Mouse (Mus musculus): Measurements from ENCODE around the gene Zmym1. TPM values are rescaled to one million over a fixed set of nuclear protein-coding genes. Genes with fewer than 3 reads are reported as not detected.
A peak's percentile ranks its signal among the peaks of the same experiment; 100 is the strongest.

Gene Zmym1
- polyA plus RNA-seq, 1 experiment from 2014 or later, result 38.2 TPM

DNA sequence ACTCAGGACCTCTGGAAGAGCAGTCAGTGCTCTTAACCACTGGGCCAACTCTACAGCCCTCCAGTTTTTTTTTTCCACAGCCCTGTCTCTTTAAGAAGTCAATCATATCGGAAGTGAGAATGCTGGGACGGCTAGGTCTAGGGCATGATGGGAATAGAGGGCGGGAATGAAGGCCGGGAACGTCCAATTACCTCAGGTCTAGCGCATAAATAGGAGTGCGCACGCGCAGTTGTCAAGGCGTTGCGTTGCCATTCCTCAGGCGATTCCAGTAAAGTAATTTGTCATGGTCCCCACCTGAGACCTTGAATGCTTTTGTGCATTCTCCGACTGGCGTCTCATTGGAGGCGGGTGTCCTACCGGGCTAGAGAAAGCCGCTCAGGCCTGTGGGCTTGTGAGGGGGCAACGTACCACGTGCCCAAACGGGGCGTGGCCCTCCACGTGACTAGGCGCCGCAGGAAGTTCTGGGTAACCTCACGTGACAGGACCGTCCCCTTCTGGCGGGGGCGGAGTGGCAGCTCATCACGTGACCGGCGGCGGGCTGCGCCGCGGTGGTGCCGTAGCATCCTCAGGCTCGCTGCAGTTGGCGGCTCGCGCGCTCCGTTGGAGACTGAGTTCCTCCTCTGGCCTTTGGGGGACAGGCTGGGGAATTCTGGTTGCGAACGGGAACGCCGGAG lies 16.1 kb upstream of the Zmym1 start, which contains the start of gene Zmym6:
TSS of gene Zmym6 (plus strand) at position 509 of the 674 bp plus-strand sequence.
- WGBS, result under 1% methylated on average over 46 of the region's 46 CpGs
- DNase-seq (peak; percentile 99), ATAC-seq (ENCODE audit: low FRiP score, low TSS enrichment) (peak; percentile 97)
- H3K9me3 ChIP-seq (ENCODE audit: control insufficient read depth, low read length), result no peaks in the 10 kb centered on the region
- no peaks in the 10 kb centered on the region for H3K27me3 ChIP-seq (ENCODE audit: control insufficient read depth, insufficient read depth, low read length)
- H3K36me3 ChIP-seq (ENCODE audit: control insufficient read depth, insufficient read depth, low read length), result no peaks in the 10 kb centered on the region
- H3K4me3 ChIP-seq (replicated peaks; ENCODE audit: low read depth, low read length), result peak within 1 kb of the TSS; percentile 63
- peak within 1 kb of the TSS; percentile 57 for H3K9ac ChIP-seq (replicated peaks; ENCODE audit: low read length)
- H3K4me1 ChIP-seq (ENCODE audit: control insufficient read depth, insufficient read depth, low read length), result peaks cover 10% of the 10 kb centered on the region
- H3K4me2 ChIP-seq (ENCODE audit: low read length), result peak within 1 kb of the TSS; percentile 73
- H3K27ac ChIP-seq (replicated peaks; ENCODE audit: low read depth, low read length), result peak within 1 kb of the TSS; percentile 95

DNA sequence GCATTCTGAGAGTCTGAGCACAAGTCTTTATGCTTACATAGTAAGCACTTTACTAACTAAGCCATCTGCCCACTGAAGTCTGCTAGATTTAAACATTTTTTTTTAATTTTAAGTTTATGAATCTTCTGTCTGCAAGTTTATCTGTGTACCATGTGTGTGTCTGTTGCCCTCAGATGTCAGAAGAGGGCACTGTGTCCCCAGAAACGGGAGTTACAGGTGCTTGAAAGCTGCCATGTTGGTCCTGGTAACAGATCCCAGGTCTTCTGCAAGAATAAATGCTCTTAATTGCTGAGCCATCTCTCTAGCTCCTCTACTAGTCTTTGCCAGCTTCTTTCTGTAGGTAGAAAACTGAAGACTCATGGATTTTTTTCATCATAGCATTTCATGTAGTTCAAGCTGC lies 14.0 kb upstream of the Zmym1 start:
- WGBS, result 76% methylated on average over 1 of the region's 1 CpGs

DNA sequence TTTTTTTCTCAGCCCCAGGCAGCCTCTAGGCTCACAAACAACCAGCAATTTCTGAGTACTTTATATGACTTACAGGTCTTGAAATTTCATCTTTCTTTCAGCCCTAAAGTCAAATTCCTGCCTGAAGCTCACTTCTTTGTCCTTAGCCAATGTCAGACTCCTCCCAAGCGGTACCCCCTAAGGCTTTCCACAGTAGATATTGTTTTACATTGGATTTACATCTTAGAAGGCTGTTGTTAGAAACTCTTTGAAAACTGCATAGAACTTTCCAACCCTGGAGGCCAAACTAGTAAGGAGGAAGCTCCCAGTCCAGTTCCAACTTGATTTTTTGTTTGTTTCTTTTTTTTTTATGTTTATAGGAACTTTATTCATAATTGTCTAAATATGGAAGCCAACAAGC lies 3.1 kb upstream of the Zmym1 start:
- Histone ChIP-seq H3K9ac (replicated peaks; ENCODE audit: low read length) (no peak overlapping the region), H3K4me3 (replicated peaks; ENCODE audit: low read depth, low read length) (no peak overlapping the region), H3K9me3 (ENCODE audit: control insufficient read depth, low read length) (no peaks in the 10 kb centered on the region), H3K4me2 (ENCODE audit: low read length) (no peak overlapping the region), H3K4me1 (ENCODE audit: control insufficient read depth, insufficient read depth, low read length) (peaks cover 3% of the 10 kb centered on the region; the same call in 1 of the 2 replicates), H3K36me3 (ENCODE audit: control insufficient read depth, insufficient read depth, low read length) (no peaks in the 10 kb centered on the region), H3K27ac (replicated peaks; ENCODE audit: low read depth, low read length) (no peak overlapping the region), H3K27me3 (ENCODE audit: control insufficient read depth, insufficient read depth, low read length) (no peaks in the 10 kb centered on the region)
- WGBS, result 50% methylated on average over 1 of the region's 1 CpGs
- ATAC-seq (ENCODE audit: low FRiP score, low TSS enrichment) (no peak), DNase-seq (no peak)

More for the DNA sequence above, 14.0 kb upstream of the Zmym1 start:
- Histone ChIP-seq H3K9ac (replicated peaks; ENCODE audit: low read length) (no peak overlapping the region), H3K36me3 (ENCODE audit: control insufficient read depth, insufficient read depth, low read length) (no peaks in the 10 kb centered on the region), H3K4me2 (ENCODE audit: low read length) (no peak overlapping the region), H3K9me3 (ENCODE audit: control insufficient read depth, low read length) (no peaks in the 10 kb centered on the region), H3K4me3 (replicated peaks; ENCODE audit: low read depth, low read length) (no peak overlapping the region), H3K27me3 (ENCODE audit: control insufficient read depth, insufficient read depth, low read length) (no peaks in the 10 kb centered on the region), H3K4me1 (ENCODE audit: control insufficient read depth, insufficient read depth, low read length) (peaks cover 6% of the 10 kb centered on the region), H3K27ac (replicated peaks; ENCODE audit: low read depth, low read length) (no peak overlapping the region)
- no peak for DNase-seq
- ATAC-seq (ENCODE audit: low FRiP score, low TSS enrichment), result no peak

DNA sequence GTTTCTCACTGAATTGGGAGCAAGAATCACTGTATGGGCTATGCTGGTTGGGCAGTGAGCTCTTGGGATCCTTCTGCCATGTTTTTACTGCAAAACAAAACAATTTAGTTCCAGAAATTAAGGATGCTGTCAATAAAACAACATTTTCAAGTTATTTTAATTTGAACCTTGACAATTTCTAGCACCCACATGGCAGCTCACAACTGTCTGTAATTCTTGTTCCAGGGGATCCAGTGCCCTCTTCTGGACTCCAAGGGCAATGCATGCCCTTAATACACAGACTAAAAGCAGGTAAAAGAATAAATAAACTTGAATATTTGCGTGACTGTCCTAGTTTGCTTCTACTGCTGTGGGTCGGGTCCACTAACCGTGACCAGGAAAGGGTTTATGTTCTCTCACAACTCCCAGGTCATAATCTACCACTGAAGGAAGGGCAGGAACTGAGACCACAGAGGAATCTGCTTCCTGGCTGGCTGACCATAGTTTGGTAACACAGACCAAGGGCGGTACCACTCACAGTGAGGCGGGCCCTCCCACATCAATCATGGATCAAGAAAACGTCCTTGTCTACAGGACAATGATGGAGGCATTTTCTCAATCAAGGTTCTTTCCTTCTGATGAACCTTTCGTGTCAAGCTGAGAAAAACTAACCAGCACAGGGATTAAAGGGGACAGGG lies 6.3 kb downstream of the Zmym1 start:
- H3K9ac ChIP-seq (replicated peaks; ENCODE audit: low read length), result no peak overlapping the region
- H3K4me3 ChIP-seq (replicated peaks; ENCODE audit: low read depth, low read length), result no peak overlapping the region
- no peaks in the 10 kb centered on the region for H3K4me1 ChIP-seq (ENCODE audit: control insufficient read depth, insufficient read depth, low read length)
- ATAC-seq (ENCODE audit: low FRiP score, low TSS enrichment) (no peak), DNase-seq (no peak)
- no peaks in the 10 kb centered on the region for H3K27me3 ChIP-seq (ENCODE audit: control insufficient read depth, insufficient read depth, low read length)
- no peak overlapping the region for H3K4me2 ChIP-seq (ENCODE audit: low read length)
- no peak overlapping the region for H3K27ac ChIP-seq (replicated peaks; ENCODE audit: low read depth, low read length)
- H3K9me3 ChIP-seq (ENCODE audit: control insufficient read depth, low read length), result no peaks in the 10 kb centered on the region
- 85% methylated on average over 7 of the region's 7 CpGs for WGBS
- peaks cover 47% of the 10 kb centered on the region for H3K36me3 ChIP-seq (ENCODE audit: control insufficient read depth, insufficient read depth, low read length)

DNA sequence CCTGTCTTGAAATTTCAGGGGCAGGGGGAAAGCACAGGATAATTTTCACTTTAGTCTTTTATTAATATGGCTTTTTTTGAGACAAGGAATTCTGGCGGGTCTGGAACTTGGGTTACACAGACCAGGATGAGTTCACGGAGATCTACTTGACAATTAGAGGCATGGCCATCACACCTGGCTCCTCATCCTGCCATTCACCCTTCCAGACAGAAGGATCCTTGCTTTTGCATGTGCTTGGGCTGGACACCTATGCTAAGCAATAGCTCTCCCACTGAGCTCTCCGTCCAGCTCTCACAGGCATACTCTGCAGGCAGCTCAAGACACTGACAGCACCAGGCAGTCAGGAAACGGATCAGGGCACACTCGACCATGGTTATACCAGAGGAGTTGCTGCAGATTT lies 7.9 kb downstream of the Zmym1 start:
- no peak for ATAC-seq (ENCODE audit: low FRiP score, low TSS enrichment)
- Histone ChIP-seq H3K9ac (replicated peaks; ENCODE audit: low read length) (no peak overlapping the region), H3K4me3 (replicated peaks; ENCODE audit: low read depth, low read length) (no peak overlapping the region), H3K9me3 (ENCODE audit: control insufficient read depth, low read length) (no peaks in the 10 kb centered on the region), H3K36me3 (ENCODE audit: control insufficient read depth, insufficient read depth, low read length) (peaks cover 58% of the 10 kb centered on the region), H3K27me3 (ENCODE audit: control insufficient read depth, insufficient read depth, low read length) (no peaks in the 10 kb centered on the region), H3K27ac (replicated peaks; ENCODE audit: low read depth, low read length) (no peak overlapping the region), H3K4me2 (ENCODE audit: low read length) (no peak overlapping the region), H3K4me1 (ENCODE audit: control insufficient read depth, insufficient read depth, low read length) (no peaks in the 10 kb centered on the region)
- DNase-seq, result no peak
- WGBS, result 89% methylated on average over 5 of the region's 5 CpGs

DNA sequence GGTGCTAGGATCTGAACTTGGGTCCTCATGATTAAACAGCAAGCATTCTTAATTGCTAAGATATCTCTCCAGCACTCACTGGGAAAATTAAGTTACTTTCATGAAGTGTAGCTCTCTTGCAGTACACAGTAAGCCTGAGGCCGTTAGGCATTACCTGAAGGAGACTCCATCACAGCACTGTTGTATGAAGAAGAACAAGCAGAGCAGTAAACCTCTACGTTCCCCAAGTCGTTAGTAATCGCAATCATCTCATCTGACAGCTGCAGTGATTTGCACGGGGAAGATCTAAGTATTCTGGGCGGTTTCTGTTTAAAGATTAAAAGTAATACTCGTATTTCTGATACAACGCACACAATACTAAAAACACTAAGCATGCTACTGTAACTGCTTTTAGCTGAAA lies 9.8 kb downstream of the Zmym1 start:
- H3K4me2 ChIP-seq (ENCODE audit: low read length), result no peak overlapping the region
- no peaks in the 10 kb centered on the region for H3K4me1 ChIP-seq (ENCODE audit: control insufficient read depth, insufficient read depth, low read length)
- 95% methylated on average over 8 of the region's 8 CpGs for WGBS
- no peaks in the 10 kb centered on the region for H3K27me3 ChIP-seq (ENCODE audit: control insufficient read depth, insufficient read depth, low read length)
- H3K4me3 ChIP-seq (replicated peaks; ENCODE audit: low read depth, low read length), result no peak overlapping the region
- no peak overlapping the region for H3K9ac ChIP-seq (replicated peaks; ENCODE audit: low read length)
- DNase-seq, result no peak
- no peak for ATAC-seq (ENCODE audit: low FRiP score, low TSS enrichment)
- H3K9me3 ChIP-seq (ENCODE audit: control insufficient read depth, low read length), result no peaks in the 10 kb centered on the region
- H3K27ac ChIP-seq (replicated peaks; ENCODE audit: low read depth, low read length), result no peak overlapping the region
- peaks cover 64% of the 10 kb centered on the region for H3K36me3 ChIP-seq (ENCODE audit: control insufficient read depth, insufficient read depth, low read length)

DNA sequence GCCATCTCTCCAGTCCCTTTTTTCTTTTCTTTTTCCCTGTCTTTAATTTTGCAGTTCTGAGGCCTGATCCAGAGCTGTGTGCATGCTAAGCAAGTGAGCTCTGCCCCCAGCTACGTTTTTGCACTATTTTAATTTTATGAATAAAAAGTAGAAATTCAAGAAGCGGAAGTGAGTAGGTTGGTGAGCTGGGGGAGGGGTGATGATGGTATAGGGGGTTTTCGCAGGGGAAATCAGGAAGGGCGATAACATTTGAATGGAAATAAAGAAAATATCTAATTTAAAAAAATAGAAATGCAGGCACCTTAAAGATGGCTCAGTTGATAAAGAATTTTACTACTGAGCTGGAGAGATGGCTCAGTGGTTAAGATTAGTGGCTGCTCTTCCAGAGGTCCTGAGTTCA lies 17.4 kb downstream of the Zmym1 start:
- WGBS, result 90% methylated on average over 4 of the region's 4 CpGs
- H3K4me2 ChIP-seq (ENCODE audit: low read length), result no peak overlapping the region
- no peaks in the 10 kb centered on the region for H3K4me1 ChIP-seq (ENCODE audit: control insufficient read depth, insufficient read depth, low read length)
- no peaks in the 10 kb centered on the region for H3K9me3 ChIP-seq (ENCODE audit: control insufficient read depth, low read length)
- no peaks in the 10 kb centered on the region for H3K27me3 ChIP-seq (ENCODE audit: control insufficient read depth, insufficient read depth, low read length)
- no peak for DNase-seq
- H3K4me3 ChIP-seq (replicated peaks; ENCODE audit: low read depth, low read length), result no peak overlapping the region
- no peak overlapping the region for H3K9ac ChIP-seq (replicated peaks; ENCODE audit: low read length)
- H3K36me3 ChIP-seq (ENCODE audit: control insufficient read depth, insufficient read depth, low read length), result peaks cover 63% of the 10 kb centered on the region
- ATAC-seq (ENCODE audit: low FRiP score, low TSS enrichment), result no peak
- H3K27ac ChIP-seq (replicated peaks; ENCODE audit: low read depth, low read length), result no peak overlapping the region

DNA sequence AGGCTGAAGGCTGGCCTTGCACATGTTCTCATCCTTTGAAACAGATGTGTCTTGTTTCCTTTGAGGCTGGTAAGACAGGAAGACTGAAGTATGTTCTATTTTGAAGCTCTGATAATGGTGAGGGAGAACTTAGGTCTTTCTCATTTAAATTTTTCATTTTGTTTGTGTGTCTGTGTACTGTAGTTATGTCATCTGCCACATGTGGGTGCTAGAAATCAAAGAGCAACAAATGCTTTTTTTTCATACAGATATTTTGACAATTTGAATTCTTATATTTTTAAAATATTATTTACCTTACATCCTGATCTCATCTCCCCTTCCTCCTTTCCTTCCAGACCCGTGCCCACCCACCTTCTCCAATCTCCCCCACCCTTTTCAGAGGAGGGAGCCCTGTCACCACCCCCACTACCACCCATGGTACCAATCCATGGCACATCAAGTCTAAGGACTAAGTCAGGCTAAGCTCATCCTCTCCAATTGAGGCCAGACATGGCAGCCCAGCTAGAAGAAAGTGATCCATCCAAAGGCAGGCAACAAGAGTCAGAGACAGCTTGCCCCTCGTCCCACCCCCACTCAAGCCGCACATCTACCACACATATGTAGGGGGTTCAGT lies 21.0 kb downstream of the Zmym1 start:
- Histone ChIP-seq H3K4me1 (ENCODE audit: control insufficient read depth, insufficient read depth, low read length) (no peaks in the 10 kb centered on the region), H3K27me3 (ENCODE audit: control insufficient read depth, insufficient read depth, low read length) (no peaks in the 10 kb centered on the region), H3K4me3 (replicated peaks; ENCODE audit: low read depth, low read length) (no peak overlapping the region), H3K27ac (replicated peaks; ENCODE audit: low read depth, low read length) (no peak overlapping the region), H3K36me3 (ENCODE audit: control insufficient read depth, insufficient read depth, low read length) (peaks cover 74% of the 10 kb centered on the region), H3K9me3 (ENCODE audit: control insufficient read depth, low read length) (no peaks in the 10 kb centered on the region), H3K4me2 (ENCODE audit: low read length) (no peak overlapping the region), H3K9ac (replicated peaks; ENCODE audit: low read length) (no peak overlapping the region)
- no peak for DNase-seq
- 85% methylated on average over 3 of the region's 3 CpGs for WGBS
- ATAC-seq (ENCODE audit: low FRiP score, low TSS enrichment), result no peak; the same call in 1 of the 2 replicates
